ENCODE assay signal across 14 mouse cellular contexts in the genomic region with DNA sequence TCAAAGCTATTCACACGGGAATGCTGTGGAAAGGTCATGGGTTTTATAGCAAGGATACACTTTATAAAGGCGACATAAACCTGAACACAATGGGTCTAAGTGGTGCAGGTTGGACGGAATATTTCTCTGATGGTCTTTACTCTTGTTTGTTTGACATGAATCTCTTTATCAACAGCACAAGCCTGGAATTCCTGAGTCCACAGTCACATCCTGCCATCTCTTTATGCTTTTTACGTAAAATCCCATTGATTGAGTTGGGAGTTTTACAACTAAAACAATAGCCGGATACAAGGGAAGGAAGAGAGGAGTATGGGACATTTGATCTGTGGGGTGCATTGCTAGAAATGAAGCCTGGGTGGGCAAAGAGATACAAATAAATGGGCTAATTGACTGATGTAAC. TPM values are rescaled to one million over a fixed set of nuclear protein-coding genes. Genes with fewer than 3 reads are reported as not detected.
DNase-seq lines count a peak whose midpoint lies in the region; ATAC-seq and TF ChIP-seq lines count a peak whose summit lies in the region.
"Had no signal": no experiment of that assay in that cellular context is flagged by ENCODE, and none has a peak within 500 bp of the region (broad histone marks: within the 10 kb centered on the region; RNA-seq: fewer than 3 reads in every experiment).

No protein-coding gene starts in this region.

- no peak overlapping the region for H3K4me3 ChIP-seq in heart, embryonic 12.5 days
- no peak overlapping the region for H3K4me3 ChIP-seq in kidney, postnatal 0 days (replicated peaks; ENCODE audit: low read depth, low read length)
- H3K4me3 ChIP-seq in stomach, embryonic 16.5 days (replicated peaks; ENCODE audit: low read length) = no peak overlapping the region
- no peak overlapping the region for H3K4me3 ChIP-seq in stomach, postnatal 0 days (ENCODE audit: low read depth, low read length)
- H3K4me3 ChIP-seq: embryonic facial prominence, embryonic 12.5 days; neural tube, embryonic 12.5 days; stomach, embryonic 15.5 days had no signal

- H3K9me3 ChIP-seq in heart, embryonic 12.5 days (replicated peaks) = no peaks in the 10 kb centered on the region
- H3K9me3 ChIP-seq in kidney, postnatal 0 days (replicated peaks; ENCODE audit: low read length) = no peaks in the 10 kb centered on the region
- H3K9me3 ChIP-seq in stomach, embryonic 16.5 days (replicated peaks; ENCODE audit: control insufficient read depth, low read length) = no peaks in the 10 kb centered on the region
- no peaks in the 10 kb centered on the region for H3K9me3 ChIP-seq in stomach, postnatal 0 days (ENCODE audit: control insufficient read depth, low read length)
- H3K9me3 ChIP-seq: embryonic facial prominence, embryonic 12.5 days; neural tube, embryonic 12.5 days; stomach, embryonic 15.5 days had no signal

- peak overlapping the region; percentile 14; the same call in 1 of the 2 replicates for H3K27ac ChIP-seq in heart, embryonic 12.5 days (ENCODE audit: poor library complexity, severe bottlenecking)
- H3K27ac ChIP-seq in kidney, postnatal 0 days = peak overlapping the region; percentile 13; the same call in 1 of the 2 replicates
- peak overlapping the region; percentile 28; the same call in 1 of the 2 replicates for H3K27ac ChIP-seq in stomach, embryonic 16.5 days (ENCODE audit: low read length)
- no peak overlapping the region for H3K27ac ChIP-seq in stomach, postnatal 0 days (replicated peaks)
- H3K27ac ChIP-seq: embryonic facial prominence, embryonic 12.5 days; neural tube, embryonic 12.5 days; stomach, embryonic 15.5 days had no signal

- H3K4me2 ChIP-seq in heart, embryonic 12.5 days = no peak overlapping the region
- H3K4me2 ChIP-seq in kidney, postnatal 0 days (ENCODE audit: low read length) = no peak overlapping the region
- no peak overlapping the region for H3K4me2 ChIP-seq in stomach, embryonic 16.5 days (ENCODE audit: low read depth, low read length)
- H3K4me2 ChIP-seq in stomach, postnatal 0 days (replicated peaks; ENCODE audit: low read depth) = no peak overlapping the region
- H3K4me2 ChIP-seq: embryonic facial prominence, embryonic 12.5 days; neural tube, embryonic 12.5 days; stomach, embryonic 15.5 days had no signal

- H3K27me3 ChIP-seq in heart, embryonic 12.5 days (replicated peaks) = no peaks in the 10 kb centered on the region
- no peaks in the 10 kb centered on the region for H3K27me3 ChIP-seq in kidney, postnatal 0 days (ENCODE audit: insufficient read depth, low read length)
- H3K27me3 ChIP-seq in stomach, embryonic 16.5 days (ENCODE audit: control insufficient read depth, insufficient read depth, low read length) = no peaks in the 10 kb centered on the region
- H3K27me3 ChIP-seq in stomach, postnatal 0 days (ENCODE audit: control insufficient read depth, insufficient read depth, low read length) = no peaks in the 10 kb centered on the region
- H3K27me3 ChIP-seq: embryonic facial prominence, embryonic 12.5 days; neural tube, embryonic 12.5 days; stomach, embryonic 15.5 days had no signal

- no peak for TF ChIP-seq CTCF in kidney, postnatal 0 days (IDR thresholded peaks at IDR 0.05; ENCODE audit: low read depth)
- TF ChIP-seq CTCF in stomach, postnatal 0 days (IDR thresholded peaks at IDR 0.05; ENCODE audit: low read depth) = no peak

- peaks cover 36% of the 10 kb centered on the region for H3K4me1 ChIP-seq in heart, embryonic 12.5 days (replicated peaks)
- 0 out of 2 replicates have a peak, but pooled peaks cover 10% of the 10 kb centered on the region for H3K4me1 ChIP-seq in kidney, postnatal 0 days (replicated peaks; ENCODE audit: insufficient read depth, low read length)
- no peaks in the 10 kb centered on the region for H3K4me1 ChIP-seq in stomach, embryonic 16.5 days (ENCODE audit: control insufficient read depth, insufficient read depth, low read length)
- no peaks in the 10 kb centered on the region for H3K4me1 ChIP-seq in stomach, postnatal 0 days (replicated peaks; ENCODE audit: control insufficient read depth, insufficient read depth)
- H3K4me1 ChIP-seq: neural tube, embryonic 12.5 days; stomach, embryonic 15.5 days had no signal

- no peak for ATAC-seq in heart, embryonic 12.5 days (ENCODE audit: insufficient number of reproducible peaks, low FRiP score)
- no peak for ATAC-seq in kidney, postnatal 0 days (replicated peaks; ENCODE audit: low FRiP score, low read depth)
- no peak for ATAC-seq in stomach, embryonic 16.5 days (ENCODE audit: insufficient read depth, low FRiP score)
- no peak for ATAC-seq in stomach, postnatal 0 days (ENCODE audit: low FRiP score, low TSS enrichment)
- ATAC-seq: forebrain, embryonic 16.5 days; hindbrain, embryonic 16.5 days had no signal

- TF ChIP-seq EP300 in stomach, postnatal 0 days (optimal IDR thresholded peaks at IDR 0.05) = no peak

- H3K36me3 ChIP-seq in heart, embryonic 12.5 days = no peaks in the 10 kb centered on the region
- no peaks in the 10 kb centered on the region for H3K36me3 ChIP-seq in kidney, postnatal 0 days (ENCODE audit: insufficient read depth, low read length)
- no peaks in the 10 kb centered on the region for H3K36me3 ChIP-seq in stomach, embryonic 16.5 days (ENCODE audit: control insufficient read depth, insufficient read depth, low read length)
- H3K36me3 ChIP-seq in stomach, postnatal 0 days (ENCODE audit: control insufficient read depth, insufficient read depth, low read length) = no peaks in the 10 kb centered on the region
- H3K36me3 ChIP-seq: embryonic facial prominence, embryonic 12.5 days; neural tube, embryonic 12.5 days; stomach, embryonic 15.5 days had no signal

- no peak for DNase-seq in heart, postnatal 4 days
- DNase-seq in kidney, postnatal 0 days (ENCODE audit: low spot score) = peak; percentile 55
- no peak for DNase-seq in kidney, adult 11 months
- no peak for DNase-seq in stomach, postnatal 0 days (ENCODE audit: low spot score)
- no peak for DNase-seq in layer of hippocampus, postnatal 36 days
- DNase-seq: adrenal gland, postnatal 25 days; cerebellum, adult 8-10 months had no signal

- no peak overlapping the region for H3K9ac ChIP-seq in heart, embryonic 12.5 days
- H3K9ac ChIP-seq in kidney, postnatal 0 days (ENCODE audit: low read depth, low read length) = no peak overlapping the region
- H3K9ac ChIP-seq in stomach, embryonic 16.5 days (ENCODE audit: low read length) = no peak overlapping the region
- H3K9ac ChIP-seq in stomach, postnatal 0 days (ENCODE audit: low read length) = no peak overlapping the region
- H3K9ac ChIP-seq: embryonic facial prominence, embryonic 12.5 days; neural tube, embryonic 12.5 days; stomach, embryonic 15.5 days had no signal

- 50% methylated on average over 5 of the region's 5 CpGs for WGBS in heart, embryonic 12.5 days
- 64% methylated on average over 5 of the region's 5 CpGs for WGBS in kidney, postnatal 0 days
- WGBS in stomach, embryonic 16.5 days = 62% methylated on average over 5 of the region's 5 CpGs
- 62% methylated on average over 5 of the region's 5 CpGs for WGBS in stomach, postnatal 0 days

RNA-seq across cellular contexts. Expression of gene Fli1, which starts 16.9 kb away (rescaled TPM):
- 20.1 and 20.2 TPM in 2 replicates for polyA plus RNA-seq in heart, embryonic 12.5 days (2016; fragmentation: Nextera tagmentation; extraction: Ambion mirVana)
- 10 to 100 TPM; 38.9 to 41.1 TPM for total RNA-seq in heart, postnatal 4 days (2021)
- polyA plus RNA-seq in kidney, postnatal 0 days (2015; fragmentation: Nextera tagmentation; extraction: Ambion mirVana) = 21.6 and 23.6 TPM in 2 replicates
- 9.9 and 12.8 TPM in 2 replicates for polyA plus RNA-seq in stomach, embryonic 16.5 days (2015; fragmentation: Nextera tagmentation; extraction: Ambion mirVana)
- 4.6 and 4.9 TPM in 2 replicates for polyA plus RNA-seq in stomach, postnatal 0 days (2015; fragmentation: Nextera tagmentation; extraction: Ambion mirVana)
- total RNA-seq in layer of hippocampus, postnatal 36 days (2021) = 1 to 10 TPM; 5.4 to 6.3 TPM
